Mouse (Mus musculus) embryonic facial prominence, embryonic 13.5 days (tissue): ENCODE measurements around the gene Rnf150. TPM values are rescaled to one million over a fixed set of nuclear protein-coding genes. Genes with fewer than 3 reads are reported as not detected.

Experiments
- ATAC-seq: fragments of 200-750 bp; cut with Nextera tagmentation; 2 replicates; pipeline ENCODE4 v1.8.0; 2017; ENCODE audit warnings: low read depth; ENCODE audit not compliant: insufficient number of reproducible peaks, insufficient read depth, low FRiP score, low TSS enrichment
- H3K27ac ChIP-seq: fragments of 300-500 bp; sonication (generic); 2 replicates; pipeline ENCODE4 v1.5.1; 2015; ENCODE audit warnings: moderate library complexity, mild to moderate bottlenecking, inconsistent platforms
- H3K27me3 ChIP-seq: fragments of 300-500 bp; sonication (generic); 2 replicates; pipeline ENCODE4 v1.6.1; 2015; ENCODE audit warnings: mild to moderate bottlenecking, inconsistent platforms
- H3K36me3 ChIP-seq: fragments of 300-500 bp; sonication (generic); 2 replicates; pipeline ENCODE4 v1.6.1; 2015; ENCODE audit warnings: mild to moderate bottlenecking, inconsistent platforms
- H3K4me1 ChIP-seq: fragments of 300-500 bp; sonication (generic); 2 replicates; pipeline ENCODE4 v1.6.1; 2015; ENCODE audit warnings: inconsistent platforms
- H3K4me2 ChIP-seq: fragments of 300-500 bp; sonication (generic); 2 replicates; pipeline ENCODE4 v1.6.1; 2015; ENCODE audit warnings: moderate library complexity, mild to moderate bottlenecking, inconsistent platforms
- H3K4me3 ChIP-seq: fragments of 300-500 bp; sonication (generic); 2 replicates; pipeline ENCODE4 v1.5.1; 2015; ENCODE audit warnings: mild to moderate bottlenecking, inconsistent platforms
- H3K9ac ChIP-seq: fragments of 300-500 bp; sonication (generic); 2 replicates; pipeline ENCODE4 v1.6.1; 2015; ENCODE audit warnings: mild to moderate bottlenecking, inconsistent platforms
- H3K9me3 ChIP-seq: fragments of 300-500 bp; sonication (generic); 2 replicates; pipeline ENCODE4 v1.6.1; 2016; ENCODE audit warnings: inconsistent platforms
- WGBS: fragments of 180-500 bp; shearing (Covaris S2); methylation state at CpG from one replicate; pipeline ENCODE4 v1.1.7; 2015; ENCODE audit warnings: mixed read lengths; 5-methylcytosine and 5-hydroxymethylcytosine counted together
- polyA plus RNA-seq: library from polyadenylated mRNA; unstranded; fragments of >200 nt; fragmentation: Nextera tagmentation; extraction: Ambion mirVana; gene quantifications from 2 replicates; pipeline ENCODE4 v1.2.1, GENCODE M21; 2015

Rnf150 gene
- polyA plus RNA-seq, 1 experiment from 2014 or later, result 2.6 TPM

GRCm38 (mm10) chr8:83103968-83104367 is 240.8 kb downstream of the Rnf150 start:
- H3K4me1 ChIP-seq, result no peaks in the 10 kb centered on the region
- H3K4me3 ChIP-seq, result no peak overlapping the region
- WGBS, result 95% methylated on average over 2 of the region's 2 CpGs
- H3K9me3 ChIP-seq, result no peaks in the 10 kb centered on the region
- no peak overlapping the region for H3K4me2 ChIP-seq
- no peak for ATAC-seq
- H3K27me3 ChIP-seq, result no peaks in the 10 kb centered on the region
- no peak overlapping the region for H3K9ac ChIP-seq
- H3K36me3 ChIP-seq, result no peaks in the 10 kb centered on the region
- no peak overlapping the region for H3K27ac ChIP-seq

- H3K27ac ChIP-seq, result no peak overlapping the region
- 59% methylated on average over 7 of the region's 7 CpGs for whole genome bisulfite sequencing
- H3K4me1 ChIP-seq, result no peaks in the 10 kb centered on the region
- H3K4me2 ChIP-seq, result no peak overlapping the region
- H3K36me3 ChIP-seq, result no peaks in the 10 kb centered on the region
- H3K4me3 ChIP-seq, result no peak overlapping the region
- no peaks in the 10 kb centered on the region for H3K9me3 ChIP-seq
- H3K9ac ChIP-seq, result no peak overlapping the region
- ATAC-seq, result no peak
- H3K27me3 ChIP-seq, result no peaks in the 10 kb centered on the region
Measured at GRCm38 (mm10) chr8:83109756-83110155, 246.6 kb downstream of the Rnf150 start.

- no peaks in the 10 kb centered on the region for H3K27me3 ChIP-seq
- H3K36me3 ChIP-seq, result no peaks in the 10 kb centered on the region
- ATAC-seq, result no peak
- no peaks in the 10 kb centered on the region for H3K9me3 ChIP-seq
- H3K4me2 ChIP-seq, result no peak overlapping the region
- WGBS, result 80% methylated on average over 5 of the region's 5 CpGs
- H3K9ac ChIP-seq, result no peak overlapping the region
- H3K4me1 ChIP-seq, result no peaks in the 10 kb centered on the region
- H3K4me3 ChIP-seq, result no peak overlapping the region
- H3K27ac ChIP-seq, result no peak overlapping the region
Measured at GRCm38 (mm10) chr8:83110177-83110576, 247.0 kb downstream of the Rnf150 start.

- Histone ChIP-seq H3K4me2 (no peak overlapping the region), H3K36me3 (no peaks in the 10 kb centered on the region), H3K4me3 (no peak overlapping the region), H3K27ac (no peak overlapping the region), H3K9ac (no peak overlapping the region), H3K9me3 (no peaks in the 10 kb centered on the region), H3K27me3 (no peaks in the 10 kb centered on the region), H3K4me1 (no peaks in the 10 kb centered on the region)
- WGBS, result 52% methylated on average over 2 of the region's 2 CpGs
- ATAC-seq, result no peak
Measured at GRCm38 (mm10) chr8:83135086-83135485, 271.9 kb downstream of the Rnf150 start.

- WGBS, result 76% methylated on average over 1 of the region's 1 CpGs
- no peak overlapping the region for H3K4me3 ChIP-seq
- no peaks in the 10 kb centered on the region for H3K27me3 ChIP-seq
- no peaks in the 10 kb centered on the region for H3K9me3 ChIP-seq
- H3K27ac ChIP-seq, result no peak overlapping the region
- ATAC-seq, result no peak
- H3K9ac ChIP-seq, result no peak overlapping the region
- peaks cover 9% of the 10 kb centered on the region; the same call in 1 of the 2 replicates for H3K4me1 ChIP-seq
- no peak overlapping the region for H3K4me2 ChIP-seq
- H3K36me3 ChIP-seq, result no peaks in the 10 kb centered on the region
Measured at GRCm38 (mm10) chr8:83140068-83140467, 276.9 kb downstream of the Rnf150 start.

- Histone ChIP-seq H3K4me3 (no peak overlapping the region), H3K9me3 (no peaks in the 10 kb centered on the region), H3K27ac (no peak overlapping the region), H3K4me1 (peaks cover 9% of the 10 kb centered on the region; the same call in 1 of the 2 replicates), H3K27me3 (no peaks in the 10 kb centered on the region), H3K9ac (no peak overlapping the region), H3K36me3 (no peaks in the 10 kb centered on the region), H3K4me2 (no peak overlapping the region)
- 50% methylated on average over 3 of the region's 3 CpGs for WGBS
- ATAC-seq, result no peak
Measured at GRCm38 (mm10) chr8:83140701-83141111, 277.6 kb downstream of the Rnf150 start.

Other genes with a start within 250 kb of the Rnf150 start
- gene Zfp330, start 89.2 kb upstream of the Rnf150 start, polyA plus RNA-seq, result 73.5 and 76.8 TPM in 2 replicates